In genomic region chr9:79716909-79717835, GRCm38 (mm10) we compare ENCODE assay signal across 8 mouse cellular contexts. TPM values are rescaled to one million over a fixed set of nuclear protein-coding genes. Genes with fewer than 3 reads are reported as not detected.
DNase-seq lines count a peak whose midpoint lies in the region; ATAC-seq lines count a peak whose summit lies in the region.

No protein-coding gene starts in this region.

- no peak for ATAC-seq in embryonic facial prominence, embryonic 15.5 days (ENCODE audit: insufficient number of reproducible peaks, low FRiP score, low TSS enrichment, low read depth)
- ATAC-seq in heart, embryonic 13.5 days (ENCODE audit: extremely low read depth, insufficient number of reproducible peaks, low FRiP score, low TSS enrichment): no peak
- ATAC-seq in liver, embryonic 11.5 days (replicated peaks; ENCODE audit: low FRiP score): no peak
- ATAC-seq in neural tube, embryonic 11.5 days (ENCODE audit: insufficient read depth, low FRiP score, low TSS enrichment): no peak

- H3K9ac ChIP-seq in embryonic facial prominence, embryonic 15.5 days: peak overlapping the region; percentile 50
- H3K9ac ChIP-seq in heart, embryonic 13.5 days: peak overlapping the region; percentile 84
- H3K9ac ChIP-seq in liver, embryonic 11.5 days (ENCODE audit: low read depth, low read length): no peak overlapping the region
- peak overlapping the region; percentile 68; the same call in 1 of the 2 replicates for H3K9ac ChIP-seq in neural tube, embryonic 11.5 days (ENCODE audit: low read length)

- H3K27me3 ChIP-seq in embryonic facial prominence, embryonic 15.5 days: peaks cover 10% of the 10 kb centered on the region; the same call in 1 of the 2 replicates
- H3K27me3 ChIP-seq in heart, embryonic 13.5 days (replicated peaks): peaks cover 25% of the 10 kb centered on the region
- H3K27me3 ChIP-seq in liver, embryonic 11.5 days (replicated peaks; ENCODE audit: control insufficient read depth, insufficient read depth, low read length): peaks cover 43% of the 10 kb centered on the region
- H3K27me3 ChIP-seq in neural tube, embryonic 11.5 days (ENCODE audit: control insufficient read depth, insufficient read depth, low read length): peaks cover 31% of the 10 kb centered on the region

- DNase-seq in CD4-positive helper T cell, adult 2 months (ENCODE audit: low read depth, low spot score): peak; percentile 29
- peak; percentile 65 for DNase-seq in adrenal gland, postnatal 25 days
- DNase-seq in kidney, postnatal 10 days: peak; percentile 91
- DNase-seq in liver, embryonic 11.5 days (ENCODE audit: low spot score): no peak
- peak; percentile 74 for DNase-seq in neural tube, embryonic 11.5 days (ENCODE audit: low spot score)
- peak; percentile 68 for DNase-seq in urinary bladder, postnatal 25 days (ENCODE audit: low spot score)

- H3K4me2 ChIP-seq in embryonic facial prominence, embryonic 15.5 days (replicated peaks): peak overlapping the region; percentile 79
- peak overlapping the region; percentile 87 for H3K4me2 ChIP-seq in heart, embryonic 13.5 days
- peak overlapping the region; percentile 68 for H3K4me2 ChIP-seq in liver, embryonic 11.5 days
- peak overlapping the region; percentile 95 for H3K4me2 ChIP-seq in neural tube, embryonic 11.5 days (ENCODE audit: low read depth)

- H3K36me3 ChIP-seq in embryonic facial prominence, embryonic 15.5 days: no peaks in the 10 kb centered on the region
- no peaks in the 10 kb centered on the region for H3K36me3 ChIP-seq in heart, embryonic 13.5 days
- H3K36me3 ChIP-seq in liver, embryonic 11.5 days (ENCODE audit: control insufficient read depth, insufficient read depth, low read length): no peaks in the 10 kb centered on the region
- H3K36me3 ChIP-seq in neural tube, embryonic 11.5 days (ENCODE audit: control insufficient read depth, insufficient read depth, low read length): no peaks in the 10 kb centered on the region

- H3K9me3 ChIP-seq in embryonic facial prominence, embryonic 15.5 days (replicated peaks): no peaks in the 10 kb centered on the region
- 0 out of 2 replicates have a peak, but pooled peaks cover 3% of the 10 kb centered on the region for H3K9me3 ChIP-seq in heart, embryonic 13.5 days
- no peaks in the 10 kb centered on the region for H3K9me3 ChIP-seq in liver, embryonic 11.5 days (ENCODE audit: control insufficient read depth, low read length)
- H3K9me3 ChIP-seq in neural tube, embryonic 11.5 days (ENCODE audit: control insufficient read depth, low read length): no peaks in the 10 kb centered on the region

- H3K4me1 ChIP-seq in embryonic facial prominence, embryonic 15.5 days: peaks cover 50% of the 10 kb centered on the region
- H3K4me1 ChIP-seq in heart, embryonic 13.5 days: peaks cover 58% of the 10 kb centered on the region
- H3K4me1 ChIP-seq in liver, embryonic 11.5 days (replicated peaks; ENCODE audit: control insufficient read depth, insufficient read depth, low read length): 0 out of 2 replicates have a peak, but pooled peaks cover 4% of the 10 kb centered on the region
- peaks cover 22% of the 10 kb centered on the region; the same call in 1 of the 2 replicates for H3K4me1 ChIP-seq in neural tube, embryonic 11.5 days (ENCODE audit: control insufficient read depth, insufficient read depth, low read length)

- peak overlapping the region; percentile 86 for H3K27ac ChIP-seq in embryonic facial prominence, embryonic 15.5 days (replicated peaks)
- peak overlapping the region; percentile 6; the same call in 1 of the 2 replicates for H3K27ac ChIP-seq in heart, embryonic 13.5 days (replicated peaks)
- no peak overlapping the region for H3K27ac ChIP-seq in liver, embryonic 11.5 days (ENCODE audit: low read depth, low read length)
- no peak overlapping the region for H3K27ac ChIP-seq in neural tube, embryonic 11.5 days (ENCODE audit: low read depth, low read length)

- H3K4me3 ChIP-seq in embryonic facial prominence, embryonic 15.5 days (replicated peaks): peak overlapping the region; percentile 56
- peak overlapping the region; percentile 71 for H3K4me3 ChIP-seq in heart, embryonic 13.5 days
- peak overlapping the region; percentile 3; the same call in 1 of the 2 replicates for H3K4me3 ChIP-seq in liver, embryonic 11.5 days (ENCODE audit: low read depth, low read length)
- H3K4me3 ChIP-seq in neural tube, embryonic 11.5 days (ENCODE audit: low read depth, low read length): peak overlapping the region; percentile 64

- WGBS in embryonic facial prominence, embryonic 15.5 days: 3% methylated on average over 23 of the region's 23 CpGs
- 9% methylated on average over 23 of the region's 23 CpGs for WGBS in heart, embryonic 13.5 days
- 11% methylated on average over 23 of the region's 23 CpGs for WGBS in liver, embryonic 11.5 days
- 7% methylated on average over 23 of the region's 23 CpGs for WGBS in neural tube, embryonic 11.5 days

RNA-seq across cellular contexts. Expression of gene Col12a1, which starts 1.5 kb away (rescaled TPM):
- 9.5 and 9.8 TPM in 2 replicates for total RNA-seq in adrenal gland, postnatal 25 days (2021)
- 132 and 136 TPM in 2 replicates for polyA plus RNA-seq in embryonic facial prominence, embryonic 15.5 days (2015; fragmentation: Nextera tagmentation; extraction: Ambion mirVana)
- 13.2 and 14.7 TPM in 2 replicates for polyA plus RNA-seq in heart, embryonic 13.5 days (2015; fragmentation: Nextera tagmentation; extraction: Ambion mirVana)
- 4.2 TPM in 2 replicates for polyA plus RNA-seq in liver, embryonic 11.5 days (2014; fragmentation: Nextera tagmentation; extraction: Ambion mirVana)
- polyA plus RNA-seq in neural tube, embryonic 11.5 days (2014; fragmentation: Nextera tagmentation; extraction: Ambion mirVana): 19.9 and 24.2 TPM in 2 replicates

RNA-seq across cellular contexts. Expression of gene Cox7a2, which starts 42.5 kb away (rescaled TPM):
- 302 and 327 TPM in 2 replicates for total RNA-seq in adrenal gland, postnatal 25 days (2021)
- 583 and 618 TPM in 2 replicates for polyA plus RNA-seq in embryonic facial prominence, embryonic 15.5 days (2015; fragmentation: Nextera tagmentation; extraction: Ambion mirVana)
- polyA plus RNA-seq in heart, embryonic 13.5 days (2015; fragmentation: Nextera tagmentation; extraction: Ambion mirVana): 1,316 and 1,450 TPM in 2 replicates
- polyA plus RNA-seq in liver, embryonic 11.5 days (2014; fragmentation: Nextera tagmentation; extraction: Ambion mirVana): 708 and 720 TPM in 2 replicates
- 635 and 646 TPM in 2 replicates for polyA plus RNA-seq in neural tube, embryonic 11.5 days (2014; fragmentation: Nextera tagmentation; extraction: Ambion mirVana)

Comparison
In these comparisons a context has a peak if more than half of its experiments do, and no peak if none do; other contexts are left out.
1. H3K27ac ChIP-seq: peak in embryonic facial prominence, embryonic 15.5 days (single experiment) and heart, embryonic 13.5 days (single experiment); none in liver, embryonic 11.5 days (single experiment) and neural tube, embryonic 11.5 days (single experiment).
2. H3K4me3 ChIP-seq: peak in every context shown above with its lines; median percentile 71 in heart, embryonic 13.5 days; 64 in neural tube, embryonic 11.5 days; 56 in embryonic facial prominence, embryonic 15.5 days; 3 in liver, embryonic 11.5 days.
3. Peak in every context shown above with its lines, with median percentiles within 50 percentile points of each other: H3K4me2 ChIP-seq.